Mouse (Mus musculus) lung, postnatal 0 days (tissue): Measurements from ENCODE around the gene Arl5c.

ENCODE experiments used
- CTCF ChIP-seq: IDR thresholded peaks from 2 replicates; pipeline ENCODE4 v1.5.1; 2016; ENCODE audit warnings: antibody characterized with exemption, mild to moderate bottlenecking
- EP300 ChIP-seq: IDR thresholded peaks from 2 replicates; pipeline ENCODE4 v1.6.1; 2016; ENCODE audit warnings: antibody characterized with exemption, mild to moderate bottlenecking, control low read depth

- TF ChIP-seq EP300: no peak
- no peak for TF ChIP-seq CTCF
Observed at GRCm38 (mm10) chr11:98003171-98003671, 7.2 kb upstream of the Arl5c start.
